8 mouse cellular contexts compared by ENCODE assay signal in genomic region chr10:56338851-56339489, GRCm38 (mm10). TPM values are rescaled to one million over a fixed set of nuclear protein-coding genes. Genes with fewer than 3 reads are reported as not detected.
A peak's percentile ranks its signal among the peaks of the same experiment; 100 is the strongest.
DNase-seq lines count a peak whose midpoint lies in the region; ATAC-seq lines count a peak whose summit lies in the region.

No protein-coding gene starts in this region.

- H3K4me3 ChIP-seq in intestine, embryonic 14.5 days (ENCODE audit: low read depth, low read length): no peak overlapping the region

- H3K4me2 ChIP-seq in intestine, embryonic 14.5 days (ENCODE audit: low read length): no peak overlapping the region

- peak; percentile 85 for ATAC-seq in activated CD4-positive, CD25-positive, alpha-beta regulatory T cell, adult 4 months
- ATAC-seq in intestine, embryonic 14.5 days (replicated peaks; ENCODE audit: low FRiP score, low TSS enrichment, low read depth): peak; percentile 81

- H3K27me3 ChIP-seq in intestine, embryonic 14.5 days (replicated peaks; ENCODE audit: control insufficient read depth, insufficient read depth, low read length): no peaks in the 10 kb centered on the region

- DNase-seq in cerebellum, postnatal 4 days (ENCODE audit: low spot score in 2 of 2): peak; percentile 69 to 86
- DNase-seq in gastrocnemius, adult 8-10 months (ENCODE audit: low spot score in 2 of 2): peak; percentile 27 to 31
- DNase-seq in intestine, embryonic 14.5 days (ENCODE audit: low spot score): peak; percentile 86
- peak; percentile 8 to 83 for DNase-seq in left cerebral cortex, adult 9 months (ENCODE audit: low spot score in 2 of 2)
- peak; percentile 82 for DNase-seq in mesoderm, embryonic 11.5 days (ENCODE audit: low read depth, low spot score)
- peak; percentile 66 to 69 for DNase-seq in right cerebral cortex, postnatal 36 days (ENCODE audit: low spot score in 2 of 2)
- DNase-seq in yolk sac, embryonic 10.5 days (ENCODE audit: low spot score): peak; percentile 43

- H3K36me3 ChIP-seq in intestine, embryonic 14.5 days (ENCODE audit: control insufficient read depth, insufficient read depth, low read length): no peaks in the 10 kb centered on the region

- no peaks in the 10 kb centered on the region for H3K9me3 ChIP-seq in intestine, embryonic 14.5 days (ENCODE audit: control insufficient read depth, low read length)

- H3K4me1 ChIP-seq in intestine, embryonic 14.5 days (replicated peaks; ENCODE audit: control insufficient read depth, insufficient read depth, low read length): no peaks in the 10 kb centered on the region

- H3K9ac ChIP-seq in intestine, embryonic 14.5 days (ENCODE audit: low read length): no peak overlapping the region

- 53% methylated on average over 6 of the region's 6 CpGs for WGBS in intestine, embryonic 14.5 days

- H3K27ac ChIP-seq in intestine, embryonic 14.5 days (ENCODE audit: low read depth): no peak overlapping the region

RNA-seq across cellular contexts. Expression of gene Gja1, which starts 38.2 kb away (rescaled TPM):
- polyA plus RNA-seq in activated CD4-positive, CD25-positive, alpha-beta regulatory T cell, adult 4 months (2017; shearing (Covaris generic)): under 1 TPM in 1 of 2 experiments, not detected in 1; 0.21 TPM
- total RNA-seq in gastrocnemius, adult 8-10 months (2022): 1 to 10 TPM; 4.6 to 9.8 (median 7.2) TPM
- polyA plus RNA-seq in intestine, embryonic 14.5 days (2014; fragmentation: Nextera tagmentation; extraction: Ambion mirVana): 54.3 and 57.4 TPM in 2 replicates

Comparison
In these comparisons a context has a peak if more than half of its experiments do, and no peak if none do; other contexts are left out.
1. DNase-seq: peak in every context shown above with its lines; median percentile 86 in intestine, embryonic 14.5 days; 82 in mesoderm, embryonic 11.5 days; 78 in cerebellum, postnatal 4 days; 68 in right cerebral cortex, postnatal 36 days; 46 in left cerebral cortex, adult 9 months; 43 in yolk sac, embryonic 10.5 days; 29 in gastrocnemius, adult 8-10 months.
2. RNA of gene Gja1, which starts 38.2 kb away (polyA plus RNA-seq): 54.3 to 57.4 TPM in intestine, embryonic 14.5 days; 0.21 TPM in activated CD4-positive, CD25-positive, alpha-beta regulatory T cell, adult 4 months; every median in the first group is over 10 times any median in the second.